Mouse (Mus musculus) heart, embryonic 12.5 days (tissue): ENCODE data around the gene Nmrk1. TPM values are rescaled to one million over a fixed set of nuclear protein-coding genes. Genes with fewer than 3 reads are reported as not detected.

ENCODE experiments used
- ATAC-seq: fragments of 200-750 bp; cut with Nextera tagmentation; 2 replicates; pipeline ENCODE4 v1.8.0; 2017; ENCODE audit warnings: moderate TSS enrichment, moderate library complexity; ENCODE audit not compliant: insufficient number of reproducible peaks, low FRiP score
- H3K27ac ChIP-seq: fragments of 300-500 bp; sonication (generic); 2 replicates; pipeline ENCODE4 v1.5.1; 2016; ENCODE audit warnings: mild to moderate bottlenecking, moderate library complexity; ENCODE audit not compliant: poor library complexity, severe bottlenecking
- H3K27me3 ChIP-seq: fragments of 300-500 bp; sonication (generic); replicated peaks from 2 replicates; pipeline ENCODE4 v1.6.1; 2016; ENCODE audit warnings: mild to moderate bottlenecking, moderate library complexity
- H3K36me3 ChIP-seq: fragments of 300-500 bp; sonication (generic); 2 replicates; pipeline ENCODE4 v1.6.1; 2016; ENCODE audit warnings: mild to moderate bottlenecking, moderate library complexity
- H3K4me1 ChIP-seq: fragments of 300-500 bp; sonication (generic); replicated peaks from 2 replicates; pipeline ENCODE4 v1.6.1; 2016; ENCODE audit warnings: mild to moderate bottlenecking
- H3K4me2 ChIP-seq: fragments of 300-500 bp; sonication (generic); 2 replicates; pipeline ENCODE4 v1.6.1; 2016; ENCODE audit warnings: mild to moderate bottlenecking, moderate library complexity
- H3K4me3 ChIP-seq: fragments of 300-500 bp; sonication (generic); 2 replicates; pipeline ENCODE4 v1.5.1; 2016; ENCODE audit warnings: mild to moderate bottlenecking
- H3K9ac ChIP-seq: fragments of 300-500 bp; sonication (generic); 2 replicates; pipeline ENCODE4 v1.6.1; 2016; ENCODE audit warnings: mild to moderate bottlenecking, moderate library complexity
- H3K9me3 ChIP-seq: fragments of 300-500 bp; sonication (generic); replicated peaks from 2 replicates; pipeline ENCODE4 v1.6.1; 2016; ENCODE audit warnings: mild to moderate bottlenecking, moderate library complexity
- WGBS: fragments of 180-500 bp; shearing (Covaris S2); methylation state at CpG from one replicate; pipeline ENCODE4 v1.1.7; 2016; 5-methylcytosine and 5-hydroxymethylcytosine counted together
- polyA plus RNA-seq: library from polyadenylated mRNA; unstranded; fragments of >200 nt; fragmentation: Nextera tagmentation; extraction: Ambion mirVana; gene quantifications from 2 replicates; pipeline ENCODE4 v1.2.1, GENCODE M21; 2016

Nmrk1 gene
- polyA plus RNA-seq, 1 experiment from 2014 or later: 5.7 TPM

- H3K9me3 ChIP-seq: no peaks in the 10 kb centered on the region
- peak; percentile 99 for ATAC-seq
- WGBS: under 1% methylated on average over 49 of the region's 58 CpGs
Measured at GRCm38 (mm10) chr19:18670608-18671007, 38.9 kb downstream of the Nmrk1 start, which contains the start of gene Carnmt1. Gene Carnmt1 (plus strand): TSS chr19:18670764.

DNA sequence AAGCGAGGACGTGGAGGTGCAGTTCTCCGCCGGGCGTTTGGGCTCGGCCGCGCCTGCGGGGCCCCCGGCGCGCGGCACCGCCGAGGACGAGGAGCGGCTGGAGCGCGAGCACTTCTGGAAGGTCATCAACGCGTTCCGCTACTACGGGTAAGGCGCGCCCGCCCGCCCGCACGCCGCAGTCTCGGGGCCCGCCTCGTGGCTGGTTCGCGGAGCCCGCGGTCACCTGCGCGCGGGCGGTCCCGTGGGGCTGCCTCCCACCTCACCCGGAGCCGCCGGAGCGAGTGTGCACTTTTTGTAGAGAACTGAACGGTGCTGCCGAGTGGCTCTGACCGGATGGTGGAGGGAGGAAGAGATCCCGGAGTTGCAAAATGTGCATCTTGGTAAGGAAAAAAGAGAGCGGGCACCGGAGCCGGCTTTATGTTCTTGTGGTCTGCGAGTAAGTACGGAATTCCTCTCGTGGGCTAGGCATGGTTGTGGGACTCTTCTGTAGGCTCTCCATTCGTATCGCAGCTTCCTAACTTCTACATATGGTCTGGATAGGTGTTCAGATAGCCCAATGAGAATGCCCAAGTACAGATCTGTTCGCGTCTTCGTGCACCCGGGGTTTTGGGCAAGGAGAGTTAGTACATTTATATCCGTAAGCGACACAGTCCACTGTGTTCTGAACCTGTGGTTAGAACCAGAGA is 39.4 kb downstream of the Nmrk1 start:
- peak overlapping the region; percentile 82 for H3K4me2 ChIP-seq
- under 1% methylated on average over 64 of the region's 64 CpGs for WGBS
- H3K36me3 ChIP-seq: no peaks in the 10 kb centered on the region
- ATAC-seq: peak; percentile 69
- H3K9me3 ChIP-seq: no peaks in the 10 kb centered on the region
- H3K27me3 ChIP-seq: no peaks in the 10 kb centered on the region
- peak overlapping the region; percentile 93 for H3K9ac ChIP-seq
- peak overlapping the region; percentile 71 for H3K4me3 ChIP-seq
- H3K27ac ChIP-seq: peak overlapping the region; percentile 84
- H3K4me1 ChIP-seq: peaks cover 29% of the 10 kb centered on the region

More at GRCm38 (mm10) chr19:18670608-18671007, 38.9 kb downstream of the Nmrk1 start, which contains the start of gene Carnmt1:
- peak within 1 kb of the TSS; percentile 71 for H3K4me3 ChIP-seq
- no peaks in the 10 kb centered on the region for H3K27me3 ChIP-seq
- H3K27ac ChIP-seq: peak within 1 kb of the TSS; percentile 84
- H3K4me2 ChIP-seq: peak within 1 kb of the TSS; percentile 82
- peak within 1 kb of the TSS; percentile 93 for H3K9ac ChIP-seq
- H3K4me1 ChIP-seq: peaks cover 27% of the 10 kb centered on the region
- H3K36me3 ChIP-seq: no peaks in the 10 kb centered on the region

DNA sequence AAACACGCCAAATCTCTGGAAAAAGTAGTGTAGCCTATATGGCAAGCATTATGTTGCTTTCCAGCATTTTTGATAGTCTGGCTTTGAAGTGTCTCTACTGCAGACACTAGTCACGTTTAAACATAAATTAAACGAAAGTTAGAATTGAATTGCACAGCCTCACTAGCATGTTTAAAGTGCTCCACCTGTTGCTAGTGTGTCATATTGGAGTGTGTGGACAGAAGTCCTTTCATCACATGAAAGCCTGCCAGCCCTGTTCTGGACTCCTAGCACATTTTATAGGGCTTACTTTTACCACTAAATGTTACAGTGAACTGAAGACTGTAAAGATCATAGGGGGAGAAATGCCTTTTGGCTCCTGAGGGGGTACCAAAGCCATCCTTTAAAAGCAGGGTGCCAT is 40.7 kb downstream of the Nmrk1 start:
- H3K9me3 ChIP-seq: no peaks in the 10 kb centered on the region
- H3K4me3 ChIP-seq: peak overlapping the region; percentile 71
- WGBS: 51% methylated on average over 3 of the region's 3 CpGs
- H3K9ac ChIP-seq: no peak overlapping the region
- peaks cover 32% of the 10 kb centered on the region for H3K4me1 ChIP-seq
- peak overlapping the region; percentile 82 for H3K4me2 ChIP-seq
- no peak overlapping the region for H3K27ac ChIP-seq
- no peaks in the 10 kb centered on the region for H3K36me3 ChIP-seq
- no peaks in the 10 kb centered on the region for H3K27me3 ChIP-seq
- ATAC-seq: no peak

- H3K9me3 ChIP-seq: no peaks in the 10 kb centered on the region
- no peak for ATAC-seq
- H3K27ac ChIP-seq: no peak overlapping the region
- H3K9ac ChIP-seq: no peak overlapping the region
- H3K4me2 ChIP-seq: peak overlapping the region; percentile 82
- 0 out of 2 replicates have a peak overlapping the region, but pooled peaks have one; percentile 71 for H3K4me3 ChIP-seq
- H3K27me3 ChIP-seq: no peaks in the 10 kb centered on the region
- H3K36me3 ChIP-seq: no peaks in the 10 kb centered on the region
- 22% methylated on average over 4 of the region's 4 CpGs for WGBS
- H3K4me1 ChIP-seq: peaks cover 32% of the 10 kb centered on the region
Measured at GRCm38 (mm10) chr19:18673116-18673515, 41.4 kb downstream of the Nmrk1 start.

- Histone ChIP-seq H3K36me3 (peaks cover 24% of the 10 kb centered on the region), H3K4me1 (no peaks in the 10 kb centered on the region), H3K27me3 (no peaks in the 10 kb centered on the region), H3K27ac (no peak overlapping the region), H3K4me3 (no peak overlapping the region), H3K4me2 (no peak overlapping the region), H3K9me3 (no peaks in the 10 kb centered on the region), H3K9ac (no peak overlapping the region)
- WGBS: 31% methylated on average over 4 of the region's 4 CpGs
- ATAC-seq: no peak
Measured at GRCm38 (mm10) chr19:18682142-18682541, 50.4 kb downstream of the Nmrk1 start.

GRCm38 (mm10) chr19:18687556-18687955 is 55.8 kb downstream of the Nmrk1 start:
- Histone ChIP-seq H3K4me1 (0 out of 2 replicates have a peak, but pooled peaks cover 7% of the 10 kb centered on the region), H3K27me3 (no peaks in the 10 kb centered on the region), H3K9me3 (no peaks in the 10 kb centered on the region), H3K4me3 (no peak overlapping the region), H3K36me3 (no peaks in the 10 kb centered on the region; the same call in 1 of the 2 replicates), H3K4me2 (no peak overlapping the region), H3K27ac (no peak overlapping the region), H3K9ac (no peak overlapping the region)
- 74% methylated on average over 3 of the region's 3 CpGs for WGBS
- ATAC-seq: no peak; the same call in 1 of the 2 replicates

DNA sequence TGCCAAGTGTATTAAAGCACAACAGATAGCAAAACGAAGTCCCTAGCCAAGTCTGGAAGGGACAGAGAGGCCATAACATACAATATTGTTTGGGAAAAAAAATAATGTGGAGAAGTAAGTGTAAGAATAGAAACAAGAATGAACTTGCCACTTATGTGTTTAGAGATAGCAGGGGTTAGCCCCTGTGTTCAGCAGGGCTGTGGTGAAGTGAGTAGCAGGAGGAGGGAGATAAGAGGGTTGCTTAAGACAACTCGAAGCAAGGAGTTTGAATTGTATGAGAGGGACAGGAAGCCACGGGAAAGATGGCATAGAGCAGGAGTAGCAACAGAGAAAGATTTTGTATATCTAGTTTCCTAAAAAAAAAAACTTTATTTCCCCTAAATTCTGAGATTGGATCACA is 60.4 kb downstream of the Nmrk1 start:
- H3K9me3 ChIP-seq: no peaks in the 10 kb centered on the region
- no peak overlapping the region for H3K4me3 ChIP-seq
- ATAC-seq: peak; percentile 72
- no peak overlapping the region for H3K9ac ChIP-seq
- no peaks in the 10 kb centered on the region for H3K27me3 ChIP-seq
- no peak overlapping the region for H3K27ac ChIP-seq
- WGBS: 22% methylated on average over 3 of the region's 3 CpGs
- no peak overlapping the region for H3K4me2 ChIP-seq
- peaks cover 13% of the 10 kb centered on the region for H3K36me3 ChIP-seq
- 0 out of 2 replicates have a peak, but pooled peaks cover 7% of the 10 kb centered on the region for H3K4me1 ChIP-seq

GRCm38 (mm10) chr19:18692768-18693167 is 61.0 kb downstream of the Nmrk1 start:
- Histone ChIP-seq H3K36me3 (peaks cover 13% of the 10 kb centered on the region), H3K27ac (no peak overlapping the region), H3K9me3 (no peaks in the 10 kb centered on the region), H3K4me1 (0 out of 2 replicates have a peak, but pooled peaks cover 7% of the 10 kb centered on the region), H3K4me2 (no peak overlapping the region), H3K4me3 (no peak overlapping the region), H3K27me3 (no peaks in the 10 kb centered on the region), H3K9ac (no peak overlapping the region)
- ATAC-seq: no peak
- 83% methylated on average over 2 of the region's 2 CpGs for WGBS

DNA sequence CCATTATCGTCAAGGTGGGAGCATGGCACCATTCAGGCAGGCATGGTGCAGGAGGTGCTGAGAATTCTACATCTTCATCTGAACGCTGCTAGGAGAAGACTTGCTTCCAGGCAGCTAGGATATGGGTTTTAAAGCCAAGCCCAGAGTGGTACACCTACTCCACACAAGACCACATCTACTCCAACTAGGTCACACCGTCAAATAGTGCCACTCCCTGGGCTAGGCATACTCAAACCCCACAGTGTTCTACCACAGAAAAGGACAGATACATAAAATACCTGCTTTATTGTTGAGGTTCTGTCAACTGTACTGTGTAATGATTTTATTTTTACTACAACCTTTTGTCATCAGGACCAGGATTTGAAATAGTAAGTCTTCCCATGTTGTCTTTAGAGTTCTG is 63.4 kb downstream of the Nmrk1 start:
- no peak overlapping the region for H3K4me2 ChIP-seq
- WGBS: 91% methylated on average over 3 of the region's 3 CpGs
- 0 out of 2 replicates have a peak, but pooled peaks cover 7% of the 10 kb centered on the region for H3K4me1 ChIP-seq
- H3K36me3 ChIP-seq: peaks cover 13% of the 10 kb centered on the region
- ATAC-seq: no peak
- H3K27ac ChIP-seq: no peak overlapping the region
- no peak overlapping the region for H3K9ac ChIP-seq
- no peak overlapping the region for H3K4me3 ChIP-seq
- no peaks in the 10 kb centered on the region for H3K27me3 ChIP-seq
- H3K9me3 ChIP-seq: no peaks in the 10 kb centered on the region

DNA sequence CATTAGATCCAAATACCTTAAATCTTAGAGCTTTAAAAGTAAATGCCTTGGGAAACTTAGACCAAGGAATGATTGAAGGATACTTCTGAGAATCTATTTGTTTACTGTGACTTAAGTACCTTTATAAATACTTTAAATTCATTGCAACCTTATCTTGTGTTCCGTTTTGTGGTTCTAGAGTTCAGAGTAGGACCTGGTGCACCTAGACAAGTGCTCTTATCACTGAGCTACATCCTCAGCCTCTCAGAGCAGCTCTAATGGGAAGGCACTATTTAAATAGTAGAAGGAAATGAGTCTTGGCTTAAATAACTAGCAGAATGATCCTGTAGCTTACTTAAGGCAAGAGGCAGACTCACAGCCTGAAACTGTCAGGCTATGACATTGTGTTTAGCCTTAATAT is 63.8 kb downstream of the Nmrk1 start:
- no peak overlapping the region for H3K9ac ChIP-seq
- no peaks in the 10 kb centered on the region for H3K9me3 ChIP-seq
- no peak overlapping the region for H3K4me3 ChIP-seq
- no peak overlapping the region for H3K27ac ChIP-seq
- WGBS: 51% methylated on average over 1 of the region's 1 CpGs
- H3K36me3 ChIP-seq: peaks cover 15% of the 10 kb centered on the region
- no peak overlapping the region for H3K4me2 ChIP-seq
- H3K27me3 ChIP-seq: no peaks in the 10 kb centered on the region
- H3K4me1 ChIP-seq: 0 out of 2 replicates have a peak, but pooled peaks cover 7% of the 10 kb centered on the region
- no peak for ATAC-seq
